Mouse (Mus musculus) intestine, postnatal 0 days (tissue): ENCODE data around the gene Phlda1. TPM values are rescaled to one million over a fixed set of nuclear protein-coding genes. Genes with fewer than 3 reads are reported as not detected.
A peak's percentile ranks its signal among the peaks of the same experiment; 100 is the strongest.

ENCODE experiments used
- ATAC-seq: fragments of 200-750 bp; cut with Nextera tagmentation; 2 replicates; pipeline ENCODE4 v1.8.0; 2017; ENCODE audit warnings: mild to moderate bottlenecking, moderate TSS enrichment, moderate library complexity
- H3K27ac ChIP-seq: fragments of 300-500 bp; sonication (generic); 2 replicates; pipeline ENCODE4 v1.5.1; 2014; ENCODE audit warnings: mild to moderate bottlenecking, low read depth, low read length, moderate library complexity
- H3K27me3 ChIP-seq: fragments of 300-500 bp; sonication (generic); replicated peaks from 2 replicates; pipeline ENCODE4 v1.6.1; 2014; ENCODE audit warnings: low read length, mixed read lengths; ENCODE audit not compliant: control insufficient read depth, insufficient read depth
- H3K36me3 ChIP-seq: fragments of 300-500 bp; sonication (generic); 2 replicates; pipeline ENCODE4 v1.6.1; 2014; ENCODE audit warnings: mild to moderate bottlenecking, moderate library complexity; ENCODE audit not compliant: control insufficient read depth, insufficient read depth
- H3K4me1 ChIP-seq: fragments of 300-500 bp; sonication (generic); replicated peaks from 2 replicates; pipeline ENCODE4 v1.6.1; 2014; ENCODE audit warnings: antibody characterized with exemption, low read length, mixed read lengths; ENCODE audit not compliant: control insufficient read depth, insufficient read depth
- H3K4me2 ChIP-seq: fragments of 300-500 bp; sonication (generic); replicated peaks from 2 replicates; pipeline ENCODE4 v1.6.1; 2014; ENCODE audit warnings: low read depth, mild to moderate bottlenecking, moderate library complexity
- H3K4me3 ChIP-seq: fragments of 300-500 bp; sonication (generic); 2 replicates; pipeline ENCODE4 v1.5.1; 2014; ENCODE audit warnings: low read depth, low read length
- H3K9ac ChIP-seq: fragments of 300-500 bp; sonication (generic); 2 replicates; pipeline ENCODE4 v1.6.1; 2014; ENCODE audit warnings: mild to moderate bottlenecking, low read depth, low read length
- H3K9me3 ChIP-seq: fragments of 300-500 bp; sonication (generic); 2 replicates; pipeline ENCODE4 v1.6.1; 2016; ENCODE audit warnings: mixed run types; ENCODE audit not compliant: control insufficient read depth
- CTCF ChIP-seq: sonication (generic); IDR thresholded peaks from 2 replicates; pipeline ENCODE4 v1.5.1; 2016; ENCODE audit warnings: low read depth, mild to moderate bottlenecking, control low read depth, antibody characterized with exemption, moderate library complexity
- WGBS: fragments of 180-500 bp; shearing (Covaris S2); extraction: QIAGEN DNeasy Blood & Tissue Kit; methylation state at CpG from one replicate; pipeline ENCODE4 v1.1.7; 2014; 5-methylcytosine and 5-hydroxymethylcytosine counted together
- polyA plus RNA-seq: library from polyadenylated mRNA; unstranded; fragments of >200 nt; fragmentation: Nextera tagmentation; extraction: Ambion mirVana; gene quantifications from 2 replicates; pipeline ENCODE4 v1.2.1, GENCODE M21; 2015

Gene Phlda1
- polyA plus RNA-seq, 1 experiment from 2014 or later: 21.4 TPM

DNA sequence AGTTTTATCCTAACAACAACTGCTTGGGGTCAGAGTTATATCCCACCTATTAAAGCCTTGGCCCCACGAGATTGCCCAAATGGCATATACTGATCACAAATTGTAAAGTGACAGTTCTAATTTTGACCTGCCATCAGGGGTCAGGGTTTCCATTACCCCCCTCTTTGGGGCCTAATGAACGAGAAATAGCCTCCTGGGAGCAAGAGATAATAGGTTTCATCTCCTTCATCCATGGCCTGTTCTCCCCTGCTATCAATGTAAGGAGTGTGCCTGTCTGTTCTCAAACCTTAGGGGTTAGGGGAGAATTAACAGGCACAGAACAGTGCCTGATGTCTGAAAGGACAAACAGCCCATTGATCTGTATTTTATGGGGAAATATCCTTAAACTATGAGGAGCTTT lies 40.7 kb upstream of the Phlda1 start:
- no peaks in the 10 kb centered on the region for H3K27me3 ChIP-seq
- H3K27ac ChIP-seq: no peak overlapping the region
- no peak for ATAC-seq
- H3K36me3 ChIP-seq: no peaks in the 10 kb centered on the region
- H3K9me3 ChIP-seq: no peaks in the 10 kb centered on the region
- H3K4me2 ChIP-seq: no peak overlapping the region
- no peak overlapping the region for H3K9ac ChIP-seq
- H3K4me1 ChIP-seq: no peaks in the 10 kb centered on the region
- WGBS: 69% methylated on average over 2 of the region's 2 CpGs
- TF ChIP-seq CTCF: no peak
- H3K4me3 ChIP-seq: no peak overlapping the region

DNA sequence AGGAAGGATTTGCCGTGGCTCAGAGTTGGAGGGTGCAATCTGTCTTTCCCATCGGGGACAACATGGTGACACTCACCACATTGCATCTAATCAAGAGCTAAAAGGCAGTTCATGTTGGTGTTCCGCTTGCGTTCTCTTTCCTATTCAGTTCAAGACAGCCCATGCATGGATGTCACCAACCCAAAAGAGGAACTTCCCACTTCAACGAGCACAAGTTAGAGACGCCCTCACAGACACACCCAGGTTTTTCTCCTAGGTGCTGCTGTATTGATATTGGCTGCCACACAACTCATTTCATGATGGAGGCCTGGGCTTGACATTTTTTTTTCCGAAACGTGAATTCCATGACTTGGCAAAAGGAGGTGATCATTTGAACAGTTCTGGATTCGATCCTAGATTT lies 34.9 kb upstream of the Phlda1 start:
- H3K4me1 ChIP-seq: no peaks in the 10 kb centered on the region
- no peaks in the 10 kb centered on the region for H3K27me3 ChIP-seq
- TF ChIP-seq CTCF: no peak
- no peak overlapping the region for H3K27ac ChIP-seq
- no peak overlapping the region for H3K4me2 ChIP-seq
- H3K9me3 ChIP-seq: no peaks in the 10 kb centered on the region
- H3K9ac ChIP-seq: no peak overlapping the region
- H3K36me3 ChIP-seq: no peaks in the 10 kb centered on the region
- ATAC-seq: no peak
- whole genome bisulfite sequencing: 91% methylated on average over 9 of the region's 9 CpGs
- H3K4me3 ChIP-seq: no peak overlapping the region

DNA sequence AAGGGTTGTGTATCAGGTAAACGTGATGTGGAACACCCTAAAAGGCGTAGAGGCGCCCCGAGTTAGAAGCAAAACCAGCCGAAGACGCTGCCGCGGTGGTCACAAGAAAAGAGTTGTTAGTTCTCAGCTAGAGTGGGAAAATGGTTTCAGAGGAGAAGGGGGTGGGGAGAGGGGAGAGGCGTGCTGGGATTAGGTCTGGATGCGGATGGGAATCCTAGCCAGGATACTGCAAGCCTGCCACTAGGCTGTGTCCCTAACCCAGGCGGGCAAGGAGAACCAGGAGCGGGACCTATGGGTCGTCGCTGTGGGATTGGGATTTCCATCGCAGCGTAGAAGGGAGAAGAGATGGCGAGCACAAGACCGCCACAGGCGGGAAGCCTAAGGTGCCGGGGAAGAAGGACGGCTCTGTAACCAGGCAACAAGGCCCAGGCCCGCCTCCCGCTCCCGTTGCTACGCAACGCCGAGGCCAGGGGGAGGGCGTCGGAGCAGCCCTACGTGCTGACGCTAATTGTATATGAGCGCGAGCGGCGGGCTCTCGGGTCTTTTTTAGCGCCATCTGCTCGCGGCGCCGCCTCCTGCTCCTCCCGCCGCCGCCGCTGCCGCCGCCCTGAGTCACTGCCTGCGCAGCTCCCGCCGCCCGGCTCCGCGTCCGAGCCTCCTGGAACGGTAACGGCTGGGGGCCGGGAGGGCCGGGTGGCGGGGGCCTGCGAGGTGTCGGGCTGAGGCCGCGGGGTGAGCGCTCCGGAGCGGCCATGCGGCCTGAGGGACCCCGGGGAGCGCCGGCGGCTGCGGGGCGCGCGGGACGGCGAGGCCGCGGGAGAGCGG lies 33.2 kb upstream of the Phlda1 start, which contains the start of gene Nap1l1:
Nap1l1 (plus strand) TSS at position 538 of the 825 bp plus-strand sequence.
- Histone ChIP-seq H3K4me1 (no peaks in the 10 kb centered on the region), H3K36me3 (no peaks in the 10 kb centered on the region), H3K4me3 (peak within 1 kb of the TSS; percentile 94), H3K27me3 (no peaks in the 10 kb centered on the region), H3K9me3 (no peaks in the 10 kb centered on the region), H3K27ac (peak within 1 kb of the TSS; percentile 71), H3K9ac (peak within 1 kb of the TSS; percentile 85), H3K4me2 (peak within 1 kb of the TSS; percentile 95)
- ATAC-seq: peak; percentile 98
- 3% methylated on average over 52 of the region's 80 CpGs for WGBS
- TF ChIP-seq CTCF: peak; percentile 26; the same call in 1 of the 2 replicates

DNA sequence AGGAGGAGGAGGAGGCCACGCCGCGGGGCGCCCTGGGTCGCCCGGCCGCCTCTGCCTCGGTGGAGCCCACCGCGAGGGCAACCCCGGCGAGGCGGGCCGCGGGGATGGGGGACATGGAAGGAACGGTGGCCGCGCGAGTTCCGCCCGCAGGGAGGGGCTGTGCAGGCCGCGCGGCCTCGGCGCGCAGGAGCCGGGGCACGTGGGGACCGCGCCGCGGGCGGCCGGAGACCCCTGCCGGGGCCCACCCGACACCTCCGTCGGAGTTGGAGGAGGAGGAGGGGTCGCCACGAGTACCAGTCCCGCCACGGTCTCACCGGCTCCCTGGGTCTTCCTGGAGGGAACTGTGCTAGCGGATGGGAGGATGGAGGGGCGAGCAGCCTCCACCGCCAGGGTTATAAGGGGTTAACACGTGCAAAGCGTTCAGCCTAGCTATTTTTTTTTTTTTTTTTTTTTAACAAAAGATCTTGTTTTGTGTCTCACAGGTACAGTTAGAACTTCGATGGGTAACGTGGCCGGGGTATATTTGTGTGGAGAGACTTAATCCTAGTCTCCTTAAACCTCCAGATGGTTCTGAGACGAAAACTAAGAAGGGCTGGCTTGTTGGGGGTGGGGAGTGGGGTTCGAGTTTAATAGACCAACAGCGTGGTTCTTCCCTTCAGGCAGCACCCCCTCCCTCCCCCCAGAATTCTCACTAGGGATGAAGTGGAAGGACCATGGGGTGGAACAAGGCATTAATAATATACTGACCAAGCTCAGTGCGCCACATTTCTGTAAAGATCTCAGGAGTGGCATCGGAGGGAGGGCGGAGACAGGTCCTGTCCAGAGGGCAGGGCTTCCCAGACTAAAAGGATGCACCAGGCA lies 32.3 kb upstream of the Phlda1 start:
- no peaks in the 10 kb centered on the region for H3K27me3 ChIP-seq
- peak overlapping the region; percentile 95 for H3K4me2 ChIP-seq
- H3K4me3 ChIP-seq: peak overlapping the region; percentile 94
- no peaks in the 10 kb centered on the region for H3K9me3 ChIP-seq
- H3K4me1 ChIP-seq: no peaks in the 10 kb centered on the region
- no peaks in the 10 kb centered on the region for H3K36me3 ChIP-seq
- WGBS: under 1% methylated on average over 54 of the region's 58 CpGs
- H3K9ac ChIP-seq: peak overlapping the region; percentile 85
- peak; percentile 69 for ATAC-seq
- no peak for TF ChIP-seq CTCF
- peak overlapping the region; percentile 71 for H3K27ac ChIP-seq

DNA sequence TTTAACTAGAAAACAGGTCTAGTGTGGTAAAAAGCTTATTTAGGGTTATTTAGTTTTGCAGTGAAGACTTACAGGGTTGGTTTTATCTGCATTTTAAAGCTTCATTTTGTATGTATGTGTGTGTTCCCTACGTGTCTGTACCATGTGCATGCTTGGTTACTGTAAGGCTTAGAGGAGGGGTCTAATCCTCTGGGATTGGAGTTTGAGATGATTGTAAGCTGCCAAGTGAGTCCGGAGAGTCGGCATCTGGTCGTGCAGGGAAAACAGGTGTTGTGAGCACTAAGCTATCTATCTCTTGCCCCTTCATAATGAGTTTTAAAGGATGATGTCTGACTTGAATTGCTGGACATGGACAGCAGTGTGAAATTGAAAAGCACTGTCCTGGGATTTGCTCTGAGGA lies 29.8 kb upstream of the Phlda1 start:
- H3K4me2 ChIP-seq: no peak overlapping the region
- WGBS: 55% methylated on average over 4 of the region's 4 CpGs
- no peak for ATAC-seq
- no peak overlapping the region for H3K9ac ChIP-seq
- no peaks in the 10 kb centered on the region for H3K27me3 ChIP-seq
- no peak overlapping the region for H3K4me3 ChIP-seq
- no peak overlapping the region for H3K27ac ChIP-seq
- TF ChIP-seq CTCF: no peak
- H3K36me3 ChIP-seq: no peaks in the 10 kb centered on the region
- no peaks in the 10 kb centered on the region for H3K4me1 ChIP-seq
- no peaks in the 10 kb centered on the region for H3K9me3 ChIP-seq

DNA sequence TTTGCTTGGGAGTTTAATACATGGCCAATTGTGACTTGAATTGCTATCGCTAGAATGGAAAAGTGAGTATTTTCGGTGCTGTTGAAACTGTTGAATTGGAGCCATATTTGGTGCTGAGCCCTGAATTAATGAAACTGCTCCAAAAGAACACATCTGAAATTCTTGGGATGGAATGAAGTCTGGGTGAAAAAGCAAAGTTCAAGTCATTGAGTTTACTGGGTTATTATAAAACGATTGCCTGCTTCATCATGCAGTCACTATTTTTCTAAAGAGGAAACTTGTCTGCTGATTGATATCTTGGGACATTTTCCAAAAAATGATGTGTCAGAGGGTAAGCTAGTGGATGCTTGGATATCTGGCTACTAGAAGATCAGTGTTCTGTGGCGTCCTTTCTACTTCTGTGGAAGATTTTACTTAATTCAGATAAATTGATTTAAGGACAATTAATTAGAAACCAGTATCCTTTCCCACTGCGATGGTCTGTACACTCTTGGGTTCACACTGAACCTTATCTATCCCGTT lies 29.0 kb upstream of the Phlda1 start:
- no peak overlapping the region for H3K4me3 ChIP-seq
- WGBS: 80% methylated on average over 6 of the region's 6 CpGs
- H3K4me2 ChIP-seq: no peak overlapping the region
- no peaks in the 10 kb centered on the region; the same call in 1 of the 2 replicates for H3K36me3 ChIP-seq
- H3K9me3 ChIP-seq: no peaks in the 10 kb centered on the region
- no peak overlapping the region for H3K27ac ChIP-seq
- no peak overlapping the region for H3K9ac ChIP-seq
- ATAC-seq: no peak
- no peaks in the 10 kb centered on the region for H3K4me1 ChIP-seq
- TF ChIP-seq CTCF: no peak
- no peaks in the 10 kb centered on the region for H3K27me3 ChIP-seq
